In genomic region chr6:114178141-114178540, GRCm38 (mm10) we compare ENCODE assay signal across 26 mouse cellular contexts. TPM values are rescaled to one million over a fixed set of nuclear protein-coding genes. Genes with fewer than 3 reads are reported as not detected.
DNase-seq lines count a peak whose midpoint lies in the region; ATAC-seq and TF ChIP-seq lines count a peak whose summit lies in the region.
"Had no signal": no experiment of that assay in that cellular context is flagged by ENCODE, and none has a peak within 500 bp of the region (broad histone marks: within the 10 kb centered on the region; RNA-seq: fewer than 3 reads in every experiment).

No protein-coding gene starts in this region.

- no peaks in the 10 kb centered on the region for H3K36me3 ChIP-seq in forebrain, postnatal 0 days (ENCODE audit: insufficient read depth)
- H3K36me3 ChIP-seq in forebrain, embryonic 10.5 days (replicated peaks) = no peaks in the 10 kb centered on the region
- no peaks in the 10 kb centered on the region for H3K36me3 ChIP-seq in midbrain, embryonic 11.5 days (ENCODE audit: control insufficient read depth, insufficient read depth, low read length)
- H3K36me3 ChIP-seq in midbrain, embryonic 14.5 days (ENCODE audit: control insufficient read depth, insufficient read depth, low read length) = no peaks in the 10 kb centered on the region
- H3K36me3 ChIP-seq: embryonic facial prominence, embryonic 10.5 days; embryonic facial prominence, embryonic 12.5 days; forebrain, embryonic 12.5 days; G1E had no signal

- no peaks in the 10 kb centered on the region for H3K27me3 ChIP-seq in forebrain, postnatal 0 days (ENCODE audit: insufficient read depth, low read length)
- peaks cover 98% of the 10 kb centered on the region for H3K27me3 ChIP-seq in forebrain, embryonic 10.5 days (ENCODE audit: poor library complexity, severe bottlenecking)
- H3K27me3 ChIP-seq in midbrain, embryonic 11.5 days (ENCODE audit: control insufficient read depth, insufficient read depth, low read length) = peaks cover 88% of the 10 kb centered on the region
- H3K27me3 ChIP-seq in midbrain, embryonic 14.5 days (ENCODE audit: control insufficient read depth, insufficient read depth, low read length) = peaks cover 82% of the 10 kb centered on the region

- H3K4me3 ChIP-seq in forebrain, postnatal 0 days (ENCODE audit: low read depth, low read length) = no peak overlapping the region
- H3K4me3 ChIP-seq in forebrain, embryonic 10.5 days = no peak overlapping the region
- no peak overlapping the region for H3K4me3 ChIP-seq in midbrain, embryonic 11.5 days (ENCODE audit: low read depth, low read length)
- no peak overlapping the region for H3K4me3 ChIP-seq in midbrain, embryonic 14.5 days (replicated peaks; ENCODE audit: low read depth, low read length)
- H3K4me3 ChIP-seq: embryonic facial prominence, embryonic 10.5 days; embryonic facial prominence, embryonic 12.5 days; forebrain, embryonic 12.5 days had no signal

- 65% methylated on average over 3 of the region's 3 CpGs for WGBS in forebrain, postnatal 0 days
- 89% methylated on average over 3 of the region's 3 CpGs for WGBS in forebrain, embryonic 10.5 days
- WGBS in midbrain, embryonic 11.5 days = 80% methylated on average over 3 of the region's 3 CpGs
- WGBS in midbrain, embryonic 14.5 days = 88% methylated on average over 3 of the region's 3 CpGs

- no peak overlapping the region for H3K4me2 ChIP-seq in forebrain, postnatal 0 days (ENCODE audit: low read depth)
- H3K4me2 ChIP-seq in midbrain, embryonic 11.5 days = no peak overlapping the region
- no peak overlapping the region for H3K4me2 ChIP-seq in midbrain, embryonic 14.5 days (ENCODE audit: low read length)
- H3K4me2 ChIP-seq: embryonic facial prominence, embryonic 12.5 days; forebrain, embryonic 12.5 days had no signal

- DNase-seq in forebrain, postnatal 0 days = peak; percentile 71
- DNase-seq in forebrain, embryonic 10.5 days (ENCODE audit: extremely low spot score, low spot score) = no peak
- DNase-seq in midbrain, embryonic 11.5 days (ENCODE audit: low spot score, missing footprints) = peak; percentile 51
- no peak for DNase-seq in midbrain, embryonic 14.5 days
- no peak for DNase-seq in embryo, embryonic 11 days
- DNase-seq: adrenal gland, adult 8-10 months; adrenal gland, postnatal 14 days; adrenal gland, postnatal 36 days; B cell, adult 2 months; cerebellum, adult 11 months; cerebellum, adult 18-20 months; cerebellum, adult 8-10 months; cerebellum, adult 9-11 months; cerebellum, postnatal 14 days; cerebellum, postnatal 36 days had no signal

- ATAC-seq in forebrain, postnatal 0 days = 0 out of 2 replicates have a peak, but pooled peaks have one; percentile 23
- no peak for ATAC-seq in midbrain, embryonic 11.5 days (ENCODE audit: low FRiP score)
- ATAC-seq in midbrain, embryonic 14.5 days (ENCODE audit: low FRiP score, low TSS enrichment) = no peak
- ATAC-seq: activated CD4-positive, CD25-positive, alpha-beta regulatory T cell, adult 4 months; CD4-positive, CD25-positive, alpha-beta regulatory T cell, adult 4 months; forebrain, embryonic 14.5 days; forebrain, embryonic 16.5 days; Patski had no signal

- peaks cover 8% of the 10 kb centered on the region; the same call in 1 of the 2 replicates for H3K4me1 ChIP-seq in forebrain, postnatal 0 days (ENCODE audit: insufficient read depth)
- H3K4me1 ChIP-seq in forebrain, embryonic 10.5 days = peaks cover 36% of the 10 kb centered on the region
- H3K4me1 ChIP-seq in midbrain, embryonic 11.5 days (ENCODE audit: control insufficient read depth, insufficient read depth, low read length) = peaks cover 19% of the 10 kb centered on the region
- H3K4me1 ChIP-seq in midbrain, embryonic 14.5 days (ENCODE audit: control insufficient read depth, insufficient read depth, low read length) = peaks cover 27% of the 10 kb centered on the region
- H3K4me1 ChIP-seq: embryonic facial prominence, embryonic 12.5 days had no signal

- H3K9me3 ChIP-seq in forebrain, postnatal 0 days (ENCODE audit: low read length) = no peaks in the 10 kb centered on the region
- no peaks in the 10 kb centered on the region for H3K9me3 ChIP-seq in forebrain, embryonic 10.5 days
- no peaks in the 10 kb centered on the region for H3K9me3 ChIP-seq in midbrain, embryonic 11.5 days (ENCODE audit: control insufficient read depth, low read length)
- no peaks in the 10 kb centered on the region for H3K9me3 ChIP-seq in midbrain, embryonic 14.5 days (ENCODE audit: control insufficient read depth, low read length)
- H3K9me3 ChIP-seq: embryonic facial prominence, embryonic 10.5 days; embryonic facial prominence, embryonic 12.5 days; forebrain, embryonic 12.5 days had no signal

- TF ChIP-seq CTCF in forebrain, postnatal 0 days (IDR thresholded peaks at IDR 0.05; ENCODE audit: low read depth) = no peak

- H3K9ac ChIP-seq in forebrain, postnatal 0 days = no peak overlapping the region
- no peak overlapping the region for H3K9ac ChIP-seq in midbrain, embryonic 11.5 days (ENCODE audit: low read length)
- H3K9ac ChIP-seq in midbrain, embryonic 14.5 days (replicated peaks; ENCODE audit: low read length) = no peak overlapping the region
- H3K9ac ChIP-seq: embryonic facial prominence, embryonic 12.5 days; forebrain, embryonic 12.5 days had no signal

- H3K27ac ChIP-seq in forebrain, postnatal 0 days (ENCODE audit: low read depth, low read length) = no peak overlapping the region
- H3K27ac ChIP-seq in forebrain, embryonic 10.5 days = no peak overlapping the region
- no peak overlapping the region for H3K27ac ChIP-seq in midbrain, embryonic 11.5 days (ENCODE audit: low read depth, low read length)
- H3K27ac ChIP-seq in midbrain, embryonic 14.5 days (replicated peaks; ENCODE audit: low read depth, low read length) = no peak overlapping the region
- H3K27ac ChIP-seq: embryonic facial prominence, embryonic 10.5 days; embryonic facial prominence, embryonic 12.5 days; forebrain, embryonic 12.5 days had no signal

RNA-seq across cellular contexts. Expression of gene Slc6a11, which starts 47.1 kb away (rescaled TPM):
- 64.4 and 86.9 TPM in 2 replicates for total RNA-seq in forebrain, postnatal 0 days (2014; rRNA removed)
- 45.6 and 62.9 TPM in 2 replicates for polyA plus RNA-seq in forebrain, postnatal 0 days (2015; fragmentation: Nextera tagmentation; extraction: Ambion mirVana)
- 0.60 and 0.72 TPM in 2 replicates for polyA plus RNA-seq in forebrain, embryonic 10.5 days (2016; fragmentation: Nextera tagmentation; extraction: Ambion mirVana)
- polyA plus RNA-seq in midbrain, embryonic 11.5 days (2014; fragmentation: Nextera tagmentation; extraction: Ambion mirVana) = 0.66 and 0.89 TPM in 2 replicates
- 15.0 and 25.9 TPM in 2 replicates for polyA plus RNA-seq in midbrain, embryonic 14.5 days (2014; fragmentation: Nextera tagmentation; extraction: Ambion mirVana)
- total RNA-seq: CH12.LX; common myeloid progenitor, adult 5-6 weeks had no signal
- polyA plus RNA-seq: activated CD4-positive, CD25-positive, alpha-beta regulatory T cell, adult 4 months; CD4-positive, CD25-positive, alpha-beta regulatory T cell, adult 4 months; G1E; Patski had no signal

Comparison
In these comparisons a context has a peak if more than half of its experiments do, and no peak if none do; other contexts are left out.
1. DNase-seq: peak in forebrain, postnatal 0 days (single experiment) and midbrain, embryonic 11.5 days (single experiment); none in forebrain, embryonic 10.5 days (single experiment), midbrain, embryonic 14.5 days (single experiment) and embryo, embryonic 11 days (single experiment).